Mouse (Mus musculus): ENCODE results near the gene Plch1.
A peak's percentile ranks its signal among the peaks of the same experiment; 100 is the strongest.

Gene Plch1

GRCm38 (mm10) chr3:63726667-63727342 lies 172.5 kb downstream of the Plch1 start:
- DNase-seq (ENCODE audit: low spot score in 2 of 2), result no peak

- DNase-seq (ENCODE audit: low spot score in 2 of 2), result no peak
Observed at GRCm38 (mm10) chr3:63693694-63694093, 205.6 kb downstream of the Plch1 start.

GRCm38 (mm10) chr3:63692727-63693126 lies 206.5 kb downstream of the Plch1 start:
- DNase-seq (ENCODE audit: low spot score in 2 of 2), result no peak

GRCm38 (mm10) chr3:63668779-63669178 lies 230.5 kb downstream of the Plch1 start:
- DNase-seq (ENCODE audit: low spot score in 2 of 2), result no peak

- DNase-seq (ENCODE audit: low spot score in 2 of 2), result no peak
Observed at GRCm38 (mm10) chr3:63665307-63665706, 234.0 kb downstream of the Plch1 start.

GRCm38 (mm10) chr3:63664575-63665243 lies 234.6 kb downstream of the Plch1 start:
- peak; percentile 12 to 32 for DNase-seq (ENCODE audit: low spot score in 2 of 2)
